Mouse (Mus musculus): ENCODE data around the gene Tbc1d9. TPM values are rescaled to one million over a fixed set of nuclear protein-coding genes. Genes with fewer than 3 reads are reported as not detected.
"Not testable (repeated sequence)": the region's sequence is repeated elsewhere in the genome, so short reads cannot be mapped to it uniquely, and the experiment has no call there.

Tbc1d9 gene
- polyA plus RNA-seq, 1 experiment: 18.5 TPM

DNA sequence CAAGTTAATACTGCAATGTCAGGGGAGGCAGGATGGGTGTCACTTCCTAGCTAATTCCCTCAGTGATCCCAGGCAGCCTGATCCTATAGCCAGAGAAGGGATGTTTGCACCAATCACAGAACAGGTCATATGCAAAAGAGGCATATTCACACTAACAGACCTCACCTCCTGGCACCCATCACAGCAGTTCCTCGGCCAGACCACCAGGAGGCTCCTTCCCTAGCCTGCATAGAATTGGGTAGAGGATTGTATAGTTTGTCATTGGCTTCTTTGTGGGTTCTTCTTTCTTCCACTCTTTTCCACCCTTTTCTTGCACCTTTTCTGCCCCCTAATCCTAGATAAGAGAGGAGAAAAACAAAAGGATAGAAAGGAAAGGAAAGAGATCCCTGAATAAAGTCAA, 135.0 kb downstream of the Tbc1d9 start:
- TF ChIP-seq POLR2A (IDR thresholded peaks at IDR 0.05; ENCODE audit: low read depth, low read length) (no peak), CTCF (IDR thresholded peaks at IDR 0.05; ENCODE audit: extremely low read depth, insufficient read depth, insufficient read length, insufficient replicate concordance) (peak; percentile 13; the same call in 1 of the 2 replicates)
- Histone ChIP-seq H3K4me1 (ENCODE audit: control insufficient read depth, insufficient read depth, insufficient read length) (no peaks in the 10 kb centered on the region), H3K4me3 (ENCODE audit: extremely low read depth, insufficient read depth, insufficient read length) (no peak overlapping the region), H3K27ac (ENCODE audit: insufficient read depth, low read length) (no peak overlapping the region), H3K27me3 (ENCODE audit: control insufficient read depth, insufficient read depth, low read length) (no peaks in the 10 kb centered on the region), H3K36me3 (ENCODE audit: control insufficient read depth, insufficient read depth, low read length) (no peaks in the 10 kb centered on the region)
- WGBS: 47% methylated on average over 1 of the region's 1 CpGs
- DNase-seq (ENCODE audit: low read depth in 1 of 2, low spot score in 2 of 2): no peak

DNA sequence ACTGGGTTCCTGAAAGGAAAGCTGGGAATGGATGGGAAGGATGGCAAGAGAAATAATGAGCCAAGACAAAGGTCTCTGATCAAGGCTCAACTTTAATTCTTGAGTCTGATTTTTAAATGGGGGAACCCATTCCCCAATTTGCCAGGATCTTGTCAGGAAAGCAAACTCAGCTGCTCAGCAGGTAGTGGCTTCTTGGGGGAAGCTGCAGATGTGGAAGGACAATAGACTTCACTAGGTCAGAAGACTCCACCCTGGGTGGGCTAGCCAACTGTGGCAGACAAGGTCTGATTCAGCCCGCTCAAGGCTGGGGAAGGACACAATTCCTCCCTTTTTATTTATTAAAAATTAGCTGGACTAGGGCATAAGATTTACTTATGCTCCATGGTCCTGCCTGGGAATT, 139.8 kb downstream of the Tbc1d9 start:
- no peaks in the 10 kb centered on the region for H3K27me3 ChIP-seq (ENCODE audit: control insufficient read depth, insufficient read depth, low read length)
- no peak for TF ChIP-seq CTCF (IDR thresholded peaks at IDR 0.05; ENCODE audit: extremely low read depth, insufficient read depth, insufficient read length, insufficient replicate concordance)
- no peak for TF ChIP-seq POLR2A (IDR thresholded peaks at IDR 0.05; ENCODE audit: low read depth, low read length)
- H3K4me1 ChIP-seq (ENCODE audit: control insufficient read depth, insufficient read depth, insufficient read length): no peaks in the 10 kb centered on the region
- no peak overlapping the region for H3K27ac ChIP-seq (ENCODE audit: insufficient read depth, low read length)
- no peak for DNase-seq (ENCODE audit: low read depth in 1 of 2, low spot score in 2 of 2)
- no peaks in the 10 kb centered on the region for H3K36me3 ChIP-seq (ENCODE audit: control insufficient read depth, insufficient read depth, low read length)
- 100% methylated on average over 1 of the region's 1 CpGs for WGBS
- no peak overlapping the region for H3K4me3 ChIP-seq (ENCODE audit: extremely low read depth, insufficient read depth, insufficient read length)

DNA sequence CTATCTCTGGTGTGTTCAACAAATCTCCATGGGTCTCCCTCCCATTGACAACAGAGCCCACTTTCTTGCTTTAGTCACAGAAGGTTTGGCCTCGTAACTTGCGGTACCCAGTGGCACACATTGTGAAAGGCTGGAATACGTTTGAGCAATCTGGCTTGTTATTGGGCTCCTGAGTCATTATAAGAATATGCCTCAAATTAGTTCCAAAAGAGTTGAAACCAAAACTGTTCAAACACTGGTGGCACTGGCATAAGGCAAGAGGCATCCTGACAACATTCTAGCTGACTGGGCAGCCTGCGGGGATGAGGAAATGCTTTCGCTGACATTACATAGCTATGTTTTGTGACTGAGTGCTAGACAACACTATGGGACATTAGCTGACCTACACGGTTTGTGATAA, 144.7 kb downstream of the Tbc1d9 start:
- no peaks in the 10 kb centered on the region for H3K27me3 ChIP-seq (ENCODE audit: control insufficient read depth, insufficient read depth, low read length)
- no peaks in the 10 kb centered on the region for H3K4me1 ChIP-seq (ENCODE audit: control insufficient read depth, insufficient read depth, insufficient read length)
- H3K36me3 ChIP-seq (ENCODE audit: control insufficient read depth, insufficient read depth, low read length): 0 out of 2 replicates have a peak, but pooled peaks cover 1% of the 10 kb centered on the region
- no peak overlapping the region for H3K27ac ChIP-seq (ENCODE audit: insufficient read depth, low read length)
- no peak for DNase-seq (ENCODE audit: low read depth in 1 of 2, low spot score in 2 of 2)
- H3K4me3 ChIP-seq (ENCODE audit: extremely low read depth, insufficient read depth, insufficient read length): no peak overlapping the region
- WGBS: 93% methylated on average over 6 of the region's 6 CpGs
- TF ChIP-seq POLR2A (IDR thresholded peaks at IDR 0.05; ENCODE audit: low read depth, low read length) (no peak), CTCF (IDR thresholded peaks at IDR 0.05; ENCODE audit: extremely low read depth, insufficient read depth, insufficient read length, insufficient replicate concordance) (no peak)

DNA sequence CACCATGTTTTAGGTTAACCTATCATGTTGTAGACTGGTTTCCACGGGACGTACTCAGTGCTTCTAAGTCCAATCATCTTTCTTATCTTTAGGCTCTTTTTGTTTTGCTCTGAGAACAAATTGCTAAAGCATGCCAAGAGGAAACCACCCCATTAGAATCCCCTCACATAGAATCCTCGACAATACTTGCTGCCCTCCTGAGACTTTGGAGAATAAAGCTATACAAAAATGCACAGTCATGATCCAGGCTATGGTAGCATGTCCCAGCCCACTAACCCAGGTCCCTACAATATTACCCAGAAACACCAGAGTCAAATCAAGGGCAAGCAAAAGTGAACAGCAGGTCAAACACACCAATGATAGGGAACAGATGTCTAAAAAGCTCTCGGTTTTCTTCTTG, 149.9 kb downstream of the Tbc1d9 start:
- not testable (repeated sequence) for H3K4me1 ChIP-seq (ENCODE audit: control insufficient read depth, insufficient read depth, insufficient read length); H3K27ac ChIP-seq (ENCODE audit: insufficient read depth, low read length); H3K27me3 ChIP-seq (ENCODE audit: control insufficient read depth, insufficient read depth, low read length); H3K4me3 ChIP-seq (ENCODE audit: extremely low read depth, insufficient read depth, insufficient read length); DNase-seq (ENCODE audit: low read depth in 1 of 2, low spot score in 2 of 2)
- 87% methylated on average over 4 of the region's 4 CpGs for WGBS
- H3K36me3 ChIP-seq (ENCODE audit: control insufficient read depth, insufficient read depth, low read length): peaks cover 18% of the 10 kb centered on the region

DNA sequence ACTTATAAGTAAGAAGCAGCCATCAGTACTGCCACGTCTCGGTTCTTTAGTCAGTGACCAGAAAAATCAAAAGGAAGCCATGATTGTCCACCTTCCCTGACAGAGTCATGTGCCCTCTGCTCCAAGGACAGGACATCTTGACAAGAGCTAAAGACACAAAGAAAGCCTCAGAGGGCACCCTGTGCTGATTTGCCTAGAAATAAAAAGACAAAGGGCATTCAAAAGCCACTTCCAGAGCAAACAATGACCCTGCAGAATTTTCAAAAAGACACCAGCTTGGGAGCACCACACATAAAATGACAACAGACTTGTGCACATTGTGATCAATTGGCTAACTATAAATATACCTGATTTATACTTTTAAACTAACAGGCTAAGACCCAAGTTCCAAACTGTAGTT, 150.5 kb downstream of the Tbc1d9 start:
- H3K4me1 ChIP-seq (ENCODE audit: control insufficient read depth, insufficient read depth, insufficient read length): no peaks in the 10 kb centered on the region
- peaks cover 20% of the 10 kb centered on the region for H3K36me3 ChIP-seq (ENCODE audit: control insufficient read depth, insufficient read depth, low read length)
- TF ChIP-seq CTCF (IDR thresholded peaks at IDR 0.05; ENCODE audit: extremely low read depth, insufficient read depth, insufficient read length, insufficient replicate concordance): no peak
- no peak for TF ChIP-seq POLR2A (IDR thresholded peaks at IDR 0.05; ENCODE audit: low read depth, low read length)
- 94% methylated on average over 2 of the region's 2 CpGs for WGBS
- H3K4me3 ChIP-seq (ENCODE audit: extremely low read depth, insufficient read depth, insufficient read length): no peak overlapping the region
- no peak overlapping the region for H3K27ac ChIP-seq (ENCODE audit: insufficient read depth, low read length)
- DNase-seq (ENCODE audit: low read depth in 1 of 2, low spot score in 2 of 2): no peak
- H3K27me3 ChIP-seq (ENCODE audit: control insufficient read depth, insufficient read depth, low read length): no peaks in the 10 kb centered on the region

DNA sequence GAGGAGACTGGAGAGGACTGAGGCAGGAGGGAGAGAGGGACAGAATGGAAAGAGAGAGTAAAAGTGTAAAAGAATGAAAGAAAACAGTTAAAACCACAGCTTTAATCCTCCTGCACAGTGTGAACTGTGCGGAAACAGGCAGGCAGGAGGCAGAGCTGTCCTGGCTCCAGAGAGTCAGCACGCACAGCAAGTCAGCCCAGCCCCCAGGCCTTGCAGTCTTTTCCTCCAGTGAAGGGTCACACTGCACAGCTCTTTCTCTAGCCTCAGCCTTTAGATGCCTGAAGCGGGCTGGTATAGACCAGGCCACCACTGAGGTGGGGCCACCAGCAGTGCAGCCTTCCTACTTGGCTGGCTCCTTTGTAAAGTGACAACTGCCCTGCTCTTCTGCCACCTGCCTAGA, 155.4 kb downstream of the Tbc1d9 start:
- Histone ChIP-seq H3K27ac (ENCODE audit: insufficient read depth, low read length) (no peak overlapping the region), H3K36me3 (ENCODE audit: control insufficient read depth, insufficient read depth, low read length) (peaks cover 30% of the 10 kb centered on the region), H3K4me3 (ENCODE audit: extremely low read depth, insufficient read depth, insufficient read length) (no peak overlapping the region), H3K27me3 (ENCODE audit: control insufficient read depth, insufficient read depth, low read length) (no peaks in the 10 kb centered on the region), H3K4me1 (ENCODE audit: control insufficient read depth, insufficient read depth, insufficient read length) (no peaks in the 10 kb centered on the region)
- no peak for DNase-seq (ENCODE audit: low read depth in 1 of 2, low spot score in 2 of 2)
- no peak for TF ChIP-seq CTCF (IDR thresholded peaks at IDR 0.05; ENCODE audit: extremely low read depth, insufficient read depth, insufficient read length, insufficient replicate concordance)
- no peak for TF ChIP-seq POLR2A (IDR thresholded peaks at IDR 0.05; ENCODE audit: low read depth, low read length)
- WGBS: 90% methylated on average over 3 of the region's 3 CpGs

DNA sequence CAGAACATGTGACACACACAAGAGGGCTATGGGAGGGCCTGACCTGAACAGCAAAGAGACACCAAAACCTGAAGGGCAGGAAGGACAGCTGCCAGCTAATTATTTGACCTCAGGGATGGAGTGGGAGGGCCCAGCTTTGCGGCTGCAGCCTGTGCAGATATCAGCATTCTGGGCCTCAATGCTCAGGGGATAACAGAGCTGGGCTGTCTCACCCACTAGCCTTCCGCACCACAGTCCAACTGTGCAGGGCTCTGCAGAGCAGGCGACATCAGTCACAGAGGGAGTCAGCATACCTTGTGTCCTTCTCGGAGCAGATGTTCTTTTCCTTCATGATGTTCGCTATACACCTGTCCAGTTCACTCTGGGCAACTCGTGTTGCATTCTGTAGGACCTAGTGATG, 157.2 kb downstream of the Tbc1d9 start:
- no peak for DNase-seq (ENCODE audit: low read depth in 1 of 2, low spot score in 2 of 2)
- Histone ChIP-seq H3K4me1 (ENCODE audit: control insufficient read depth, insufficient read depth, insufficient read length) (no peaks in the 10 kb centered on the region), H3K4me3 (ENCODE audit: extremely low read depth, insufficient read depth, insufficient read length) (no peak overlapping the region), H3K27ac (ENCODE audit: insufficient read depth, low read length) (no peak overlapping the region), H3K27me3 (ENCODE audit: control insufficient read depth, insufficient read depth, low read length) (no peaks in the 10 kb centered on the region), H3K36me3 (ENCODE audit: control insufficient read depth, insufficient read depth, low read length) (peaks cover 23% of the 10 kb centered on the region)
- TF ChIP-seq CTCF (IDR thresholded peaks at IDR 0.05; ENCODE audit: extremely low read depth, insufficient read depth, insufficient read length, insufficient replicate concordance) (no peak), POLR2A (IDR thresholded peaks at IDR 0.05; ENCODE audit: low read depth, low read length) (no peak)
- 92% methylated on average over 6 of the region's 6 CpGs for WGBS

Other genes starting within 250 kb of the Tbc1d9 start
- gene Gm10645, start 818 bp downstream of the Tbc1d9 start, polyA plus RNA-seq (2012; rRNA removed): 1.8 and 2.9 TPM in 2 replicates
- 0.15 TPM in 1 of 2 replicates, not detected in the other for gene Ucp1, start 125.0 kb downstream of the Tbc1d9 start, polyA plus RNA-seq (2012; rRNA removed)
- gene Elmod2, start 167.1 kb downstream of the Tbc1d9 start, polyA plus RNA-seq (2012; rRNA removed): 1.1 and 1.3 TPM in 2 replicates
- gene Mgat4d, start 183.1 kb downstream of the Tbc1d9 start, polyA plus RNA-seq (2012; rRNA removed): not detected in 2 replicates
- 0.01 TPM in 1 of 2 replicates, not detected in the other for gene Clgn, start 224.5 kb downstream of the Tbc1d9 start, polyA plus RNA-seq (2012; rRNA removed)